14 mouse cellular contexts compared by ENCODE assay signal in the genomic region with DNA sequence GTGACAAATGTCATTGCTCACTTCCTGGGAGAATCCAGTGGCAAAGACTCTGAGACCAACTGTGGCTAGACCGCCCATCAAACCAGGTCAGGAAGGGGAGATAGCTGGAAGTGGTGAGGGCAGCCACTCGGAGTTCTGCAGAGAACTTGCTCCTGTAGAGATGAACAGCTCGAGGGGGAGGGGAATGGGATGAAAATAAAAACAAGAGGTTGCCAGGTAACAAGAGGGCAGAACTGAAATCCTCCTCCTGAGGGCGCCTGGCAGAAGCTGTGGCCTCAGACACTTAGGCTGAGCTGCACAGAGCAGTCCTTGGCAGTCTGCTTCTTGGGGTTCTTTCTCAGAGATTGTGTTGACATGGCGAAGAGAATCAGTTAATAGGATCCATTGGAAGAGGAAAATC.
DNase-seq lines count a peak whose midpoint lies in the region; ATAC-seq and TF ChIP-seq lines count a peak whose summit lies in the region.
"Had no signal": no experiment of that assay in that cellular context is flagged by ENCODE, and none has a peak within 500 bp of the region (broad histone marks: within the 10 kb centered on the region; RNA-seq: fewer than 3 reads in every experiment).

No protein-coding gene starts in this region.

- no peak overlapping the region for H3K4me2 ChIP-seq in forebrain, postnatal 0 days (ENCODE audit: low read depth)
- H3K4me2 ChIP-seq in forebrain, embryonic 13.5 days, result no peak overlapping the region
- no peak overlapping the region for H3K4me2 ChIP-seq in neural tube, embryonic 15.5 days
- H3K4me2 ChIP-seq: embryonic facial prominence, embryonic 13.5 days; forebrain, embryonic 15.5 days; liver, embryonic 15.5 days had no signal

- H3K36me3 ChIP-seq in forebrain, postnatal 0 days (ENCODE audit: insufficient read depth), result no peaks in the 10 kb centered on the region
- H3K36me3 ChIP-seq in forebrain, embryonic 13.5 days (ENCODE audit: poor library complexity, severe bottlenecking), result no peaks in the 10 kb centered on the region
- H3K36me3 ChIP-seq in neural tube, embryonic 15.5 days, result no peaks in the 10 kb centered on the region
- H3K36me3 ChIP-seq: embryonic facial prominence, embryonic 13.5 days; forebrain, embryonic 15.5 days; liver, embryonic 15.5 days had no signal

- no peak overlapping the region for H3K9ac ChIP-seq in forebrain, postnatal 0 days
- H3K9ac ChIP-seq in forebrain, embryonic 13.5 days, result no peak overlapping the region
- no peak overlapping the region for H3K9ac ChIP-seq in neural tube, embryonic 15.5 days (replicated peaks)
- H3K9ac ChIP-seq: embryonic facial prominence, embryonic 13.5 days; forebrain, embryonic 15.5 days; liver, embryonic 15.5 days had no signal

- peaks cover 16% of the 10 kb centered on the region for H3K4me1 ChIP-seq in forebrain, postnatal 0 days (ENCODE audit: insufficient read depth)
- no peaks in the 10 kb centered on the region for H3K4me1 ChIP-seq in forebrain, embryonic 13.5 days
- H3K4me1 ChIP-seq in neural tube, embryonic 15.5 days, result peaks cover 18% of the 10 kb centered on the region; the same call in 1 of the 2 replicates
- H3K4me1 ChIP-seq: embryonic facial prominence, embryonic 13.5 days; liver, embryonic 15.5 days had no signal

- H3K27me3 ChIP-seq in forebrain, postnatal 0 days (ENCODE audit: insufficient read depth, low read length), result no peaks in the 10 kb centered on the region
- H3K27me3 ChIP-seq in forebrain, embryonic 13.5 days, result no peaks in the 10 kb centered on the region
- H3K27me3 ChIP-seq in neural tube, embryonic 15.5 days (replicated peaks), result no peaks in the 10 kb centered on the region
- H3K27me3 ChIP-seq: embryonic facial prominence, embryonic 13.5 days; forebrain, embryonic 15.5 days; liver, embryonic 15.5 days had no signal

- no peak for TF ChIP-seq POLR2A in brain, embryonic 14.5 days (IDR thresholded peaks at IDR 0.05; ENCODE audit: borderline replicate concordance, extremely low read depth, insufficient read depth, insufficient read length, poor library complexity, severe bottlenecking)

- H3K4me3 ChIP-seq in forebrain, postnatal 0 days (ENCODE audit: low read depth, low read length), result no peak overlapping the region
- no peak overlapping the region for H3K4me3 ChIP-seq in forebrain, embryonic 13.5 days
- H3K4me3 ChIP-seq in layer of hippocampus, adult 2 months, result no peak overlapping the region
- no peak overlapping the region for H3K4me3 ChIP-seq in neural tube, embryonic 15.5 days (replicated peaks)
- H3K4me3 ChIP-seq: embryonic facial prominence, embryonic 13.5 days; forebrain, embryonic 15.5 days; liver, embryonic 15.5 days had no signal

- no peak for TF ChIP-seq CTCF in forebrain, postnatal 0 days (IDR thresholded peaks at IDR 0.05; ENCODE audit: low read depth)
- TF ChIP-seq CTCF in layer of hippocampus, adult 2 months (conservative IDR thresholded peaks at IDR 0.05), result peak; percentile 15; the same call in 1 of the 2 replicates
- TF ChIP-seq CTCF in brain, embryonic 14.5 days (IDR thresholded peaks at IDR 0.05; ENCODE audit: borderline replicate concordance, extremely low read depth, insufficient read depth, insufficient read length), result no peak

- no peak for ATAC-seq in forebrain, postnatal 0 days
- no peak for ATAC-seq in forebrain, embryonic 13.5 days
- ATAC-seq in neural tube, embryonic 15.5 days (ENCODE audit: low FRiP score), result no peak
- ATAC-seq: forebrain, embryonic 15.5 days; hindbrain, embryonic 16.5 days had no signal

- H3K27ac ChIP-seq in forebrain, postnatal 0 days (ENCODE audit: low read depth, low read length), result no peak overlapping the region
- H3K27ac ChIP-seq in forebrain, embryonic 13.5 days, result no peak overlapping the region
- H3K27ac ChIP-seq in layer of hippocampus, adult 2 months, result peak overlapping the region; percentile 36
- H3K27ac ChIP-seq in neural tube, embryonic 15.5 days (replicated peaks), result no peak overlapping the region
- H3K27ac ChIP-seq: embryonic facial prominence, embryonic 13.5 days; forebrain, embryonic 15.5 days; liver, embryonic 15.5 days had no signal

- 41% methylated on average over 5 of the region's 5 CpGs for WGBS in forebrain, postnatal 0 days
- 41% methylated on average over 5 of the region's 5 CpGs for WGBS in forebrain, embryonic 13.5 days
- 45% methylated on average over 5 of the region's 5 CpGs for WGBS in neural tube, embryonic 15.5 days

- no peaks in the 10 kb centered on the region for H3K9me3 ChIP-seq in forebrain, postnatal 0 days (ENCODE audit: low read length)
- no peaks in the 10 kb centered on the region for H3K9me3 ChIP-seq in forebrain, embryonic 13.5 days (replicated peaks)
- H3K9me3 ChIP-seq in neural tube, embryonic 15.5 days (replicated peaks), result no peaks in the 10 kb centered on the region
- H3K9me3 ChIP-seq: embryonic facial prominence, embryonic 13.5 days; forebrain, embryonic 15.5 days; liver, embryonic 15.5 days had no signal

- DNase-seq in forebrain, postnatal 0 days, result peak; percentile 4
- DNase-seq in layer of hippocampus, adult 2 months (ENCODE audit: low spot score in 2 of 2), result no peak
- no peak for DNase-seq in layer of hippocampus, adult 9-11 months
- peak; percentile 48 for DNase-seq in ES-CJ7 (ENCODE audit: low read depth, low spot score)
- DNase-seq in brain, embryonic 14.5 days (ENCODE audit: low read depth), result peak; percentile 33
- no peak for DNase-seq in right cerebral cortex, postnatal 4 days
- DNase-seq: kidney, adult 9 months; right cerebral cortex, adult 18-20 months had no signal

Comparison
In these comparisons a context has a peak if more than half of its experiments do, and no peak if none do; other contexts are left out.
1. DNase-seq: peak in forebrain, postnatal 0 days (single experiment), ES-CJ7 (single experiment) and brain, embryonic 14.5 days (single experiment); none in layer of hippocampus, adult 2 months (0 of 2), layer of hippocampus, adult 9-11 months (single experiment) and right cerebral cortex, postnatal 4 days (single experiment).